Mouse (Mus musculus) heart, embryonic 11.5 days (tissue): ENCODE data around the gene Golph3. TPM values are rescaled to one million over a fixed set of nuclear protein-coding genes. Genes with fewer than 3 reads are reported as not detected.

ENCODE experiments used
- ATAC-seq: fragments of 200-750 bp; cut with Nextera tagmentation; replicated peaks from 2 replicates; pipeline ENCODE4 v1.8.0; 2017; ENCODE audit warnings: moderate library complexity; ENCODE audit not compliant: insufficient number of reproducible peaks, low FRiP score, low TSS enrichment
- H3K27ac ChIP-seq: fragments of 300-500 bp; sonication (generic); 2 replicates; pipeline ENCODE4 v1.5.1; 2014; ENCODE audit warnings: mild to moderate bottlenecking, low read depth, low read length
- H3K27me3 ChIP-seq: fragments of 300-500 bp; sonication (generic); 2 replicates; pipeline ENCODE4 v1.6.1; 2014; ENCODE audit warnings: mild to moderate bottlenecking, low read length, mixed read lengths; ENCODE audit not compliant: control insufficient read depth, insufficient read depth
- H3K36me3 ChIP-seq: fragments of 300-500 bp; sonication (generic); 2 replicates; pipeline ENCODE4 v1.6.1; 2014; ENCODE audit warnings: mild to moderate bottlenecking, low read length, moderate library complexity, mixed read lengths; ENCODE audit not compliant: control insufficient read depth, insufficient read depth
- H3K4me1 ChIP-seq: fragments of 300-500 bp; sonication (generic); 2 replicates; pipeline ENCODE4 v1.6.1; 2014; ENCODE audit warnings: low read length; ENCODE audit not compliant: control insufficient read depth, insufficient read depth
- H3K4me2 ChIP-seq: fragments of 300-500 bp; sonication (generic); 2 replicates; pipeline ENCODE4 v1.6.1; 2014; ENCODE audit warnings: mild to moderate bottlenecking, moderate library complexity
- H3K4me3 ChIP-seq: fragments of 300-500 bp; sonication (generic); 2 replicates; pipeline ENCODE4 v1.5.1; 2014; ENCODE audit warnings: low read depth, low read length
- H3K9ac ChIP-seq: fragments of 300-500 bp; sonication (generic); 2 replicates; pipeline ENCODE4 v1.6.1; 2014; ENCODE audit warnings: mild to moderate bottlenecking, low read depth, low read length, moderate library complexity
- H3K9me3 ChIP-seq: fragments of 300-500 bp; sonication (generic); replicated peaks from 2 replicates; pipeline ENCODE4 v1.6.1; 2016; ENCODE audit warnings: low read length; ENCODE audit not compliant: control insufficient read depth
- WGBS: fragments of 180-500 bp; shearing (Covaris S2); extraction: QIAGEN DNeasy Blood & Tissue Kit; methylation state at CpG from one replicate; pipeline ENCODE4 v1.1.7; 2014; ENCODE audit not compliant: insufficient replicate concordance; 5-methylcytosine and 5-hydroxymethylcytosine counted together
- polyA plus RNA-seq: library from polyadenylated mRNA; unstranded; fragments of >200 nt; fragmentation: Nextera tagmentation; extraction: Ambion mirVana; gene quantifications from 2 replicates; pipeline ENCODE4 v1.2.1, GENCODE M21; 2014

The Golph3 gene
- polyA plus RNA-seq, 1 experiment from 2014 or later: 85.8 TPM

DNA sequence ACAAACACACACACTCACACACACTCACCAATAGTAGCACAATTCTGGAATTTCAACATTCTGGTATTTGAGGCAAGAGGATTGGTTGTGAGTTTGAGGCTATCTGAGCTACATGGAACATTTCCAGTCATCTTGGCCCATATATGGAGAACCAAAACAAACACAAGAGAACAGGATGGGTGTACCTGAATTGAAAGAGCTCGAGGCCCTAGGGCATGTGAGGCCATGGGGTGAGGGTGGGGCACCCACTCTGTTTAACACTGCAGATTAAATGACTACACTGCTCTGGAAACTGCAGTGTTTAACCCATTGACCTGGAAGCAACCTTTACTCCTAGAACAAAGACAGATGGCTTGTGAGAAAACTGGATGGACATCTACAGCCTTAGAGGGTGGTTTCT, 8.0 kb upstream of the Golph3 start:
- ATAC-seq: no peak
- Histone ChIP-seq H3K27ac (no peak overlapping the region), H3K4me2 (no peak overlapping the region), H3K9me3 (no peaks in the 10 kb centered on the region), H3K36me3 (no peaks in the 10 kb centered on the region), H3K27me3 (no peaks in the 10 kb centered on the region), H3K4me1 (no peaks in the 10 kb centered on the region), H3K9ac (no peak overlapping the region), H3K4me3 (no peak overlapping the region)
- WGBS: 15% methylated on average over 1 of the region's 1 CpGs

DNA sequence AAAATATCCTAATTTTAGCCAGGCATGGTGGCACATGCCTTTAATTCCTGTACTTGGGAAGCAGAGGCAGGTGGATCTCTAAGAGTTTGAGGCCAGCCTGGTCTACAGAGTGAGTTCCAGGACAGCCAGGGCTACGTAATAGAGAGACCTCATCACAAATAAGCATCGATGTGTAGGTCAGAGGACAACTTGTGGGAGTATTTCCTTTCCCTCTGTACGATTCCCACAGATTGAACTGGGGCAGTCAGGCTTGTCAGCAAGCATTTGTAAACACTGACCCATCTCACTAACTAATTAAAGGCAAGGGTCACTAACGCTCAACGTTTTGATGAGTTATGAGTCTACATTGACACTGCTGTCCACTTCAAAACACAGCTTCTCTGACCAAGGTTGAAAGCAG, 6.7 kb upstream of the Golph3 start:
- H3K4me2 ChIP-seq: no peak overlapping the region
- no peaks in the 10 kb centered on the region for H3K36me3 ChIP-seq
- no peak overlapping the region for H3K4me3 ChIP-seq
- ATAC-seq: no peak
- H3K9ac ChIP-seq: no peak overlapping the region
- H3K9me3 ChIP-seq: no peaks in the 10 kb centered on the region
- no peaks in the 10 kb centered on the region for H3K27me3 ChIP-seq
- H3K27ac ChIP-seq: no peak overlapping the region
- 82% methylated on average over 5 of the region's 5 CpGs for WGBS
- no peaks in the 10 kb centered on the region for H3K4me1 ChIP-seq

DNA sequence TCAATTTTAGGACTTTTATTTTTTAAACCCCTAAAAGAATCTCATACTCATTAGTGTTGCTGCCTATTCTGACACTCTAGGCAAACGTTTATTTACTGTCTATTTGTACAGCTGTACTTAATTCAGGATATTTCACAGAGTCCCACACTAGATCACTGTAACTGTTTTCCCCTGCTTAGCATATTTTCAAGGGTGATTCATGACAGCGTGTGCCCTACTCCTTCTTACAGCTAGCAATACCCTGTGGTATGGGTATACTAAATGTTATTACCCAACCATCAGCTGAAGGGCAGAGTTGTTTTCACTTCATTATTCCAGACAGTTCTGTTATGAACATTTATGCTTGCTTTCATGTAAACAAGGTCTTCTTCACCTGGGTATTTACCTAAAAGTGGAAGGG, 5.3 kb upstream of the Golph3 start:
- ATAC-seq: no peak
- WGBS: 60% methylated on average over 2 of the region's 2 CpGs
- no peak overlapping the region for H3K4me3 ChIP-seq
- no peak overlapping the region for H3K27ac ChIP-seq
- no peaks in the 10 kb centered on the region for H3K9me3 ChIP-seq
- H3K27me3 ChIP-seq: 0 out of 2 replicates have a peak, but pooled peaks cover 2% of the 10 kb centered on the region
- no peak overlapping the region for H3K4me2 ChIP-seq
- H3K4me1 ChIP-seq: no peaks in the 10 kb centered on the region
- no peaks in the 10 kb centered on the region for H3K36me3 ChIP-seq
- H3K9ac ChIP-seq: no peak overlapping the region

DNA sequence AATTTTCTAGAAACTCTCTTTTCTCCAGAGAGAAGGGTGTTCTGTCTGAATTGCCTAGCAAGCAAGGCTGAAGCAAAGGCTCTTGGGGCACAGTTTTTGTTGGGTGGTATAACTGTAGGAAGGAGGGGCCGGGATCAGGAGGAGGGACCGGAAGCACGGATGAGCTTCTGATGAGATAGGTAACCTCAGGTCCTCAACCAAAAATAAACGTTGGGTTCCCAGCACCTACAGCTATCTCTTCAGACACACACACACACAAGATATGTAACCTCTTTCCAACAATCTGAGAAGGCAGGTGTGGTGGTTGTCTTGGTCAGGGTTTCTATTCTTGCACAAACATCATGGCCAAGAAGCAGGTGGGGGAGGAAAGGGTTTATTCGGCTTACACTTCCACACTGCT, 4.0 kb upstream of the Golph3 start:
- no peak for ATAC-seq
- Histone ChIP-seq H3K9me3 (no peaks in the 10 kb centered on the region), H3K4me1 (no peaks in the 10 kb centered on the region), H3K4me2 (no peak overlapping the region), H3K36me3 (no peaks in the 10 kb centered on the region), H3K27ac (no peak overlapping the region), H3K9ac (no peak overlapping the region), H3K4me3 (no peak overlapping the region), H3K27me3 (0 out of 2 replicates have a peak, but pooled peaks cover 2% of the 10 kb centered on the region)
- 75% methylated on average over 5 of the region's 5 CpGs for WGBS

DNA sequence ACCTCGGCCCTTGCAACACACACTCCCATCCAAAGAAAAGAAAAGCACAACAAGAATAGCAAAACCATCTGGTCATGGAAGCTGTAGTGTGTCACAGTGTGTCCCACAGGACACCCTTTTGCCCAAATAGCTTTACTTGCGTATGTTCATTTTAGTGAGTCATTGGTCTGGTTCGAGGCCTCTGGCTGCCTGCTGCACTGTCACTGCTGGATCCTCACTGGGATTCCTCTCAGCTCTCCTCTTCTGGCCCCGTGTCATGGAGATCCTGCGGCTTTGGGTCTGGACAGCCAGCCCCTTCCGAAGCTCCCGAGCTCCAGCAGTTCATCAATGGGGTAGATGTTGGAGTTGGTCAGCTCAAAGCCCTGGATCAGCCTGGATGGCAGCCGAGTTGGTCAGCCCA, 2.8 kb upstream of the Golph3 start:
- Histone ChIP-seq H3K9ac (no peak overlapping the region), H3K4me1 (no peaks in the 10 kb centered on the region; the same call in 1 of the 2 replicates), H3K36me3 (no peaks in the 10 kb centered on the region), H3K4me2 (no peak overlapping the region), H3K9me3 (no peaks in the 10 kb centered on the region), H3K27ac (no peak overlapping the region), H3K27me3 (0 out of 2 replicates have a peak, but pooled peaks cover 2% of the 10 kb centered on the region), H3K4me3 (no peak overlapping the region)
- no peak for ATAC-seq
- WGBS: 77% methylated on average over 8 of the region's 8 CpGs

DNA sequence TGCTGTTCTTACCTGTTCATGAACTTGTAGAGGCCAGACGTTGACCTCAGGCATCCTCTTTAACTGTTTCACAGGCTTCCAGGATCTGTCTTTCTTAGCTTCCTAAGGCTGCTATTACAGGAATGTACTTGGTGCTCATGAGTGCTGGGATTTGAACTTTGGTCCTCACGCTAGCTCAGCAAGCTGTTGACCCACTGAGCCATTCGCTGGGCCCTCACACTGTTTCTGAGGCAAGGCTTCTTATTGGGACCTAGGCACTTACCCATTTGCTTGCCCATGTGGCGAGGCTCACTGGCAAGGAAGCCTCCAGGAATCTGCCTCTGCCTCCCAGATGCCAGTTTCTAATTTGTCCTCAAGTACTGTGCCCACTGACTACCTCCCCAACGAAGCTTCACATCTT, 1.4 kb upstream of the Golph3 start:
- no peak overlapping the region for H3K9ac ChIP-seq
- H3K4me3 ChIP-seq: peak overlapping the region; percentile 100; the same call in 1 of the 2 replicates
- H3K9me3 ChIP-seq: no peaks in the 10 kb centered on the region
- 44% methylated on average over 5 of the region's 5 CpGs for WGBS
- no peak for ATAC-seq
- H3K4me1 ChIP-seq: peaks cover 6% of the 10 kb centered on the region
- H3K4me2 ChIP-seq: peak overlapping the region; percentile 86; the same call in 1 of the 2 replicates
- no peaks in the 10 kb centered on the region for H3K36me3 ChIP-seq
- H3K27me3 ChIP-seq: 0 out of 2 replicates have a peak, but pooled peaks cover 2% of the 10 kb centered on the region
- H3K27ac ChIP-seq: no peak overlapping the region

DNA sequence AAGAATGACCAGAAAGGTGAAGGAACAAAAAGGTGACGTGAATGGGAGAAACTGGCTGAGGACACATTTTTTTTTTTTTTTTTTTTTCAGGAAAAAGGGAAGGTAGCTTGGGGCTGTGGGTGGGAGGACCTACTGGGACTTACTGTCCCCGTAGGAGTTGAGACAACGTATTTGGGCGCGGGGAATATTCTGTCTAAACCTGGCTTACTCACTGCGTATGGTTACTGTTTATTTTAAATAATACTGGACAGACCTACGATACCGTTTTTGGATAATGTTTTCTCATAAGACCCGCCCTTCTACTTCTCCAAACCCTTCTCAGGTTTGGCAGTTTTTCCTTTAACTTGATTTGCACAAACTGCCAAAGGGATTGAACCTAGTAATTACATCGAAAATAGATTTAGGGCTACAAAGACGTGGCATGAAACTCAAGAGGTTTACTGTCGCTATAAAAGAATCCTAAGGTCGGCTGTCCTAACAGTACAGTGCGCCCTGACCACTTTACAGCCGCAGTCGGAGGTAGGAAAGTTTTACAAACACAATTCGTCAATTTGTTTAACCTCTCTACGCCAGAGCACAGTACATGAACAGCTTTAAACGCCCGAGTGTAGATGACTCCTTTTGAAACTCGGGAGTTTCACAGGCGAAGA, 684 bp upstream of the Golph3 start:
- H3K4me1 ChIP-seq: peaks cover 6% of the 10 kb centered on the region
- ATAC-seq: peak; percentile 53
- WGBS: 6% methylated on average over 22 of the region's 22 CpGs

DNA sequence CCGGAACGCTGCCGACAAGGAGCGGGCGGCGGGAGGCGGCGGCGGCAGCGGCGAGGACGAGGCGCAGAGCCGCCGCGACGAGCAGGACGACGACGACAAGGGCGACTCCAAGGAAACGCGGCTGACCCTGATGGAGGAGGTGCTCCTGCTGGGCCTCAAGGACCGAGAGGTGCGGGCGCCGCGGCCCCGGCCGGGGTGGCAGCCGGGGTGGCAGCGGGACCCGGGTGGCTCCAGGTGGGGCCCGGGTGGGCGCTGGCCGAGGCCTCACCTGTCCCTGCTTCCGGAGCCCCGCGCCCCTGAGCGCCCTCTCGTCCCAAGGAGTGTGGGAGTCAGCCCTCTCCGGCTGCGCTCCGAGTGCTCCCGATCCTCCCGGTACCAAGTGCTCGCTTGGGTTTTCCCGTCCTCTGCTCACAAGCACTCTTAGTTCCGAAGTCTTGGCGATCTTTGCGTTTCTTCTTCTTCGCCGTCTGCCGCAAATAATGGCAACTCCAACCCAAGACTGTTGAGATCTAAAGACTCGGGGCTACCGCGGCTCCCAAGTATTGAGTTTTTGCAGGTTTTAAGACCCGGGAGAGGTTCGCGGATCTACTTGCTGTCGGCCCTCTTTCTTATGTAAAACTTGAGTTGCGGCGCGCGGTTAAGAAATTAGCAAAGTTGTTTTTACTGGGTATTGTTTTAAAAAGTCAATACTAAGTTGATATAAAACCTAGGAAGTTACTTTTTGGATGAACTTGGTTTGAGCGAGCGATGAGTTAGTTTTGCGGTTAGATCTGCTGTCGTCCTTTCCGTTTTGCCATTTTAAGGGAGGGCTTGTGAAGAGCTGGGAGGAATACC, 755 bp downstream of the Golph3 start, which contains the start of gene 1810049J17Rik:
Gene 1810049J17Rik, minus strand, starts transcription at position 112 of the 834 bp plus-strand sequence.
- Histone ChIP-seq H3K27ac (peak within 1 kb of the TSS; percentile 96), H3K4me3 (peak within 1 kb of the TSS; percentile 100), H3K9ac (peak within 1 kb of the TSS; percentile 99), H3K36me3 (no peaks in the 10 kb centered on the region), H3K4me2 (peak within 1 kb of the TSS; percentile 86), H3K4me1 (peaks cover 6% of the 10 kb centered on the region), H3K9me3 (no peaks in the 10 kb centered on the region), H3K27me3 (0 out of 2 replicates have a peak, but pooled peaks cover 2% of the 10 kb centered on the region)
- under 1% methylated on average over 57 of the region's 70 CpGs for WGBS
- peak; percentile 26; the same call in 1 of the 2 replicates for ATAC-seq

More for the DNA sequence above, 684 bp upstream of the Golph3 start:
- peak overlapping the region; percentile 96 for H3K27ac ChIP-seq
- H3K36me3 ChIP-seq: no peaks in the 10 kb centered on the region
- peak overlapping the region; percentile 100 for H3K4me3 ChIP-seq
- H3K27me3 ChIP-seq: 0 out of 2 replicates have a peak, but pooled peaks cover 2% of the 10 kb centered on the region
- H3K9ac ChIP-seq: peak overlapping the region; percentile 99
- no peaks in the 10 kb centered on the region for H3K9me3 ChIP-seq
- H3K4me2 ChIP-seq: peak overlapping the region; percentile 86
